Mouse (Mus musculus) CH12.LX (cell line): ENCODE measurements around the gene Sh3rf1. TPM values are rescaled to one million over a fixed set of nuclear protein-coding genes. Genes with fewer than 3 reads are reported as not detected.

ENCODE experiments used
- DNase-seq: peaks from one replicate; pipeline ENCODE4 v3.0.0-alpha.2; 2013; ENCODE audit errors: extremely low read depth
- H3K27ac ChIP-seq: 2 replicates; pipeline ENCODE4 v1.5.1; 2012; ENCODE audit warnings: low read depth, mild to moderate bottlenecking, control low read depth, moderate library complexity; ENCODE audit not compliant: insufficient read depth
- H3K27me3 ChIP-seq: replicated peaks from 2 replicates; pipeline ENCODE3; 2012; ENCODE audit warnings: inconsistent platforms
- H3K36me3 ChIP-seq, 2 experiments: replicated peaks in 1 of 2; 2 replicates each; pipeline versions ENCODE3 to v1.6.1; 2012; ENCODE audit warnings: inconsistent platforms in 1 of 2, low read length in 1 of 2, mild to moderate bottlenecking in 1 of 2, mixed read lengths in 1 of 2, moderate library complexity in 1 of 2; ENCODE audit not compliant: control insufficient read depth in 1 of 2, insufficient read depth in 1 of 2
- H3K4me1 ChIP-seq, 2 experiments: 2 replicates each; pipeline ENCODE4 v1.6.1; 2012; ENCODE audit warnings: inconsistent platforms in 1 of 2, moderate library complexity in 1 of 2; ENCODE audit not compliant: insufficient read depth in 2 of 2, control insufficient read depth in 1 of 2
- H3K4me2 ChIP-seq: 2 replicates; pipeline ENCODE4 v1.6.1; 2012; ENCODE audit warnings: low read depth, mild to moderate bottlenecking, control low read depth; ENCODE audit not compliant: poor library complexity, insufficient read depth, severe bottlenecking
- H3K4me3 ChIP-seq, 3 experiments: fragments of 150-350 bp in 1 of 3; sonication (generic) in 1 of 3; replicated peaks in 1 of 3; 2 replicates each; pipeline versions ENCODE3 to v1.5.1; 2011 to 2012; ENCODE audit warnings: low read depth in 2 of 3, low read length in 2 of 3, mild to moderate bottlenecking in 2 of 3, moderate library complexity in 2 of 3, control low read depth in 1 of 3, improper control_type of control experiment in 1 of 3, inconsistent platforms in 1 of 3, mixed read lengths in 1 of 3; ENCODE audit not compliant: poor library complexity in 1 of 3
- H3K79me2 ChIP-seq: replicated peaks from 2 replicates; pipeline ENCODE4 v1.6.1; 2012; ENCODE audit warnings: mild to moderate bottlenecking, moderate library complexity; ENCODE audit not compliant: control insufficient read depth, poor library complexity, insufficient read depth, severe bottlenecking; ENCODE audit errors: extremely low read depth
- H3K9ac ChIP-seq: 2 replicates; pipeline ENCODE4 v1.6.1; 2012; ENCODE audit warnings: low read depth, mild to moderate bottlenecking, control low read depth, moderate library complexity; ENCODE audit not compliant: insufficient read depth
- H3K9me3 ChIP-seq: replicated peaks from 2 replicates; pipeline ENCODE3; 2012; ENCODE audit warnings: low read length, inconsistent platforms, mixed read lengths
- BHLHE40 ChIP-seq: IDR thresholded peaks from 2 replicates; pipeline ENCODE4 v1.6.1; 2011; ENCODE audit warnings: mild to moderate bottlenecking, low read depth, low read length, improper control_type of control experiment
- CHD1 ChIP-seq: IDR thresholded peaks from 2 replicates; pipeline ENCODE4 v1.6.1; 2012; ENCODE audit warnings: low read depth, low read length, improper control_type of control experiment, inconsistent platforms
- CHD2 ChIP-seq: IDR thresholded peaks from 2 replicates; pipeline ENCODE4 v1.6.1; 2011; ENCODE audit warnings: low read length, improper control_type of control experiment
- E2F4 ChIP-seq: IDR thresholded peaks from 2 replicates; pipeline ENCODE4 v1.6.1; 2011; ENCODE audit warnings: low read depth, low read length, improper control_type of control experiment; ENCODE audit not compliant: insufficient replicate concordance
- ELF1 ChIP-seq: IDR thresholded peaks from 2 replicates; pipeline ENCODE4 v1.6.1; 2014; ENCODE audit warnings: low read depth, mild to moderate bottlenecking, inconsistent platforms, low read length, improper control_type of control experiment
- EP300 ChIP-seq: IDR thresholded peaks from 2 replicates; pipeline ENCODE4 v1.6.1; 2011; ENCODE audit warnings: low read length, improper control_type of control experiment
- ETS1 ChIP-seq: conservative IDR thresholded peaks from 2 replicates; pipeline ENCODE4 v1.6.1; 2012; ENCODE audit warnings: low read depth, mild to moderate bottlenecking, inconsistent platforms, low read length, improper control_type of control experiment, moderate library complexity
- HCFC1 ChIP-seq: IDR thresholded peaks from 2 replicates; pipeline ENCODE4 v1.6.1; 2012; ENCODE audit warnings: low read depth, mild to moderate bottlenecking, inconsistent platforms, low read length, improper control_type of control experiment
- IRF4 ChIP-seq: IDR thresholded peaks from 2 replicates; pipeline ENCODE4 v1.6.1; 2014; ENCODE audit warnings: low read depth, mild to moderate bottlenecking, inconsistent platforms, low read length, improper control_type of control experiment
- JUN ChIP-seq: IDR thresholded peaks from 2 replicates; pipeline ENCODE4 v1.6.1; 2011; ENCODE audit warnings: low read depth, mild to moderate bottlenecking, low read length, improper control_type of control experiment, moderate library complexity; ENCODE audit not compliant: insufficient read depth
- JUND ChIP-seq: conservative IDR thresholded peaks from 2 replicates; pipeline ENCODE4 v1.6.1; 2011; ENCODE audit warnings: low read depth, low read length, improper control_type of control experiment
- KAT2A ChIP-seq: IDR thresholded peaks from 2 replicates; pipeline ENCODE4 v1.6.1; 2012; ENCODE audit warnings: low read length, improper control_type of control experiment, inconsistent platforms; ENCODE audit not compliant: insufficient replicate concordance
- MAX ChIP-seq: IDR thresholded peaks from 2 replicates; pipeline ENCODE4 v1.6.1; 2011; ENCODE audit warnings: low read length, improper control_type of control experiment
- MXI1 ChIP-seq: IDR thresholded peaks from 2 replicates; pipeline ENCODE4 v1.6.1; 2011; ENCODE audit warnings: mild to moderate bottlenecking, low read depth, low read length, improper control_type of control experiment
- NELFE ChIP-seq: IDR thresholded peaks from 2 replicates; pipeline ENCODE4 v1.6.1; 2011; ENCODE audit warnings: low read depth, low read length, improper control_type of control experiment
- POLR2A ChIP-seq: IDR thresholded peaks from 2 replicates; pipeline ENCODE4 v1.6.1; 2011; ENCODE audit warnings: low read depth, mild to moderate bottlenecking, improper control_type of control experiment, low read length
- POLR2AphosphoS2 ChIP-seq: IDR thresholded peaks from 2 replicates; pipeline ENCODE4 v1.6.1; 2011; ENCODE audit warnings: low read depth, low read length, improper control_type of control experiment
- RCOR1 ChIP-seq: conservative IDR thresholded peaks from 2 replicates; pipeline ENCODE4 v1.6.1; 2012; ENCODE audit warnings: low read depth, mild to moderate bottlenecking, inconsistent platforms, low read length, improper control_type of control experiment
- SIN3A ChIP-seq: IDR thresholded peaks from 2 replicates; pipeline ENCODE4 v1.6.1; 2012; ENCODE audit warnings: low read length, improper control_type of control experiment, inconsistent platforms
- SMC3 ChIP-seq: IDR thresholded peaks from 2 replicates; pipeline ENCODE4 v1.6.1; 2011; ENCODE audit warnings: low read depth, low read length, improper control_type of control experiment
- TCF12 ChIP-seq: IDR thresholded peaks from 2 replicates; pipeline ENCODE4 v1.6.1; 2014; ENCODE audit warnings: low read depth, mild to moderate bottlenecking, inconsistent platforms, low read length, improper control_type of control experiment
- UBTF ChIP-seq: IDR thresholded peaks from 2 replicates; pipeline ENCODE4 v1.6.1; 2012; ENCODE audit warnings: low read depth, mild to moderate bottlenecking, inconsistent platforms, low read length, improper control_type of control experiment, moderate library complexity
- ZC3H11A ChIP-seq: IDR thresholded peaks from 2 replicates; pipeline ENCODE4 v1.6.1; 2012; ENCODE audit warnings: low read depth, mild to moderate bottlenecking, inconsistent platforms, low read length, improper control_type of control experiment
- dilution Hi-C: fragments of 300-500 bp; cut with MboI; formaldehyde crosslinking; loops from 2 replicates; pipeline ENCODE4 v1.14.3; 2020; ENCODE audit warnings: low sequenced_read_pairs; ENCODE audit not compliant: extremely low pct_unique_long_range_greater_than_20kb, extremely low pct_ligation_motif_present
- in situ Hi-C: fragments of 300-500 bp; cut with MboI; formaldehyde crosslinking; loops from 3 replicates; pipeline ENCODE4 v1.14.3; 2019; ENCODE audit warnings: low sequenced_read_pairs, low pct_ligation_motif_present, low pct_unique_long_range_greater_than_20kb, mixed read lengths
- polyA plus RNA-seq: library from polyadenylated mRNA; unstranded; fragments of >175 nt; gene quantifications from 2 replicates; pipeline ENCODE4 v1.2.1, GENCODE M21; 2012; ENCODE audit warnings: low read depth; ENCODE audit not compliant: insufficient read length
- total RNA-seq, 2 experiments: library from RNA; depleted of rRNA; stranded (reverse); fragments of 300-350 nt in 1 of 2; fragments of >200 nt in 1 of 2; gene quantifications; 2 replicates each; pipeline ENCODE4 v1.2.3; 2012 to 2014

Sh3rf1 gene
- total and polyA plus RNA-seq, 3 experiments = 6.0 to 16.8 (median 10.6) TPM

DNA sequence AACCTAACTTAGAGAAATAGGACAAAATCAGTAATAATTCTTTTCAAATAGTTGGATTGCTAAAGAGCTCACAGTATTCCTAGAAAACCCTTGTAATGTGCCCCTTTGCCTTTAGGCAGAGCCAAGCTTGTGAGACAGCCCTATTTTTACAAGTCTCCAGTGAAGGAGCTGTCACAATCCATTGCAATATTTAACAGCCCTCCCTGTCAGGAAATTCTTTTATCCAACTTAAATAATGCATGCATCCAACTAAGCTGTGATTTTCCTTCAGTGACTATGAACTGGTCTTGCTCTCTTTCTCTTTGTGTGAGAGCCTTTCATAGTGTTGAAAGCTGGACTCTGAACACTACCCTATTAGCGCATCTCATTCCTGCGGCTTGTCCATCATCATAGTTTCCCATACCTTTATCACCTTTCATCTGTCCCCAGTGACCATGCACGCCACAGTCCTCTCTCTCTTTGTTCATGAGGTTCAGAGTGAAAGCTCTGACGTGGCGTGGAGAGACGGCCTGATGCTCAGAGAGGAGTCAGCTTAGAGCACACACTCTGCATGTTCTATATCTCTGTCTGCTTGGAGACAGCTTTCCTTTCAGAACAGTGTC is 94.0 kb downstream of the Sh3rf1 start:
- Histone ChIP-seq H3K9ac (no peak overlapping the region), H3K9me3 (peaks cover 3% of the 10 kb centered on the region), H3K27ac (no peak overlapping the region), H3K4me2 (no peak overlapping the region), H3K4me1 (peaks cover 15 to 56% of the 10 kb centered on the region in 2 experiments), H3K36me3 (peaks cover 0 to 18% of the 10 kb centered on the region in 2 experiments), H3K79me2 (peaks cover 10% of the 10 kb centered on the region), H3K27me3 (no peaks in the 10 kb centered on the region), H3K4me3 (no peak overlapping the region)
- dilution Hi-C loops (no loop called here), in situ Hi-C loops (no loop called here)
- TF ChIP-seq POLR2AphosphoS2 (no peak), ZC3H11A (no peak), CHD2 (no peak), POLR2A (no peak), EP300 (no peak), ETS1 (no peak), NELFE (no peak), HCFC1 (no peak), UBTF (no peak), CHD1 (no peak), MAX (no peak), TCF12 (no peak), JUND (no peak), SIN3A (no peak), KAT2A (no peak)
- no peak for DNase-seq

DNA sequence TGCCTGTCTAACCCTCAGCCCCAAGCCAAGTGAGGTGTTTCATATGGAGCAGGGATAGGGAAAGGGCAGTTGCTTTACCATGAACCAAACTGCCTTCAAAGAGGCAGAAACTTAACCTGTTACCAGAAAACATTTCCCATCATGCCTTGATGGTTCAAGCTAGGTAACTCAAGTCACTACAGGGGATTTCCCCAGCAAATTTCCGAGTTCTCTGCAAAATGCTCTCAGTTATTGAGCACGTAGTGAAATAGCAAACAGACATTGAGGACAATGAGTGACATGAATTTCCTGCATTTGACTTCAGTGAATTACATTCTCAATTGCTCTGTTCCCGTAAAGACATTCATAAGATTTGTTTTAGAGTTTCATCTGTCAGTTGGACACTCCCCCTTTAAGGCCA is 97.5 kb downstream of the Sh3rf1 start:
- in situ Hi-C loops = no loop called here
- Histone ChIP-seq H3K27me3 (no peaks in the 10 kb centered on the region), H3K36me3 (peaks cover 0 to 18% of the 10 kb centered on the region in 2 experiments), H3K9me3 (peaks cover 3% of the 10 kb centered on the region), H3K4me3 (no peak overlapping the region), H3K27ac (peak overlapping the region; percentile 49), H3K9ac (no peak overlapping the region)
- peak; percentile 49 for DNase-seq
- TF ChIP-seq POLR2AphosphoS2 = no peak
- TF ChIP-seq BHLHE40 = peak; percentile 9; the same call in 1 of the 2 replicates
- peak; percentile 29; the same call in 1 of the 2 replicates for TF ChIP-seq TCF12
- no peak for TF ChIP-seq E2F4
- no peak for TF ChIP-seq SMC3
- TF ChIP-seq NELFE = no peak
- TF ChIP-seq ZC3H11A = no peak
- TF ChIP-seq EP300 = peak; percentile 52
- 0 out of 2 replicates have a peak, but pooled peaks have one; percentile 29 for TF ChIP-seq MXI1
- TF ChIP-seq CHD1 = no peak
- TF ChIP-seq ELF1 = peak; percentile 22; the same call in 1 of the 2 replicates
- TF ChIP-seq MAX = no peak
- no peak for TF ChIP-seq RCOR1
- TF ChIP-seq SIN3A = no peak
- TF ChIP-seq JUN = no peak
- no peak for TF ChIP-seq POLR2A
- TF ChIP-seq IRF4 = peak; percentile 48; the same call in 1 of the 2 replicates
- TF ChIP-seq JUND = 0 out of 2 replicates have a peak, but pooled peaks have one; percentile 21
- TF ChIP-seq, all 38 proteins: peak for 7
- dilution Hi-C loops = no loop called here
- H3K4me2 ChIP-seq = peak overlapping the region; percentile 55
- peaks cover 19% of the 10 kb centered on the region for H3K79me2 ChIP-seq
- H3K4me1 ChIP-seq = peaks cover 15 to 48% of the 10 kb centered on the region in 2 experiments
